8 mouse cellular contexts compared by ENCODE assay signal in genomic region chr14:88470495-88471434, GRCm38 (mm10). TPM values are rescaled to one million over a fixed set of nuclear protein-coding genes. Genes with fewer than 3 reads are reported as not detected.
DNase-seq lines count a peak whose midpoint lies in the region; ATAC-seq lines count a peak whose summit lies in the region.

Gene Pcdh20, minus strand, starts transcription at chr14:88471396.

- no peak within 1 kb of the TSS for H3K27ac ChIP-seq in stomach, embryonic 14.5 days (ENCODE audit: low read length)

- peak; percentile 52 to 58 for DNase-seq in kidney, postnatal 4 days
- DNase-seq in kidney, adult 11 months: no peak
- peak; percentile 82 for DNase-seq in embryo, embryonic 11 days
- DNase-seq in layer of hippocampus, postnatal 36 days: peak; percentile 70 to 72
- DNase-seq in urinary bladder, adult 18-20 months (ENCODE audit: low spot score in 2 of 2): no peak

- peak within 1 kb of the TSS; percentile 77 for H3K4me2 ChIP-seq in stomach, embryonic 14.5 days (replicated peaks; ENCODE audit: low read depth, low read length)

- no peaks in the 10 kb centered on the region for H3K27me3 ChIP-seq in stomach, embryonic 14.5 days (ENCODE audit: control insufficient read depth, insufficient read depth, low read length)

- WGBS in stomach, embryonic 14.5 days: 2% methylated on average over 29 of the region's 29 CpGs

- peak; percentile 27 for ATAC-seq in granulocyte monocyte progenitor cell, adult 5-6 weeks (replicated peaks; ENCODE audit: poor library complexity, severe bottlenecking)
- peak; percentile 20; the same call in 1 of the 2 replicates for ATAC-seq in megakaryocyte progenitor cell, adult 5-6 weeks (replicated peaks; ENCODE audit: poor library complexity)
- peak; percentile 70; the same call in 1 of the 2 replicates for ATAC-seq in stomach, embryonic 14.5 days (ENCODE audit: insufficient number of reproducible peaks, insufficient read depth, low FRiP score, low read depth)

- no peaks in the 10 kb centered on the region for H3K36me3 ChIP-seq in stomach, embryonic 14.5 days (ENCODE audit: control insufficient read depth, insufficient read depth, low read length)

- no peak within 1 kb of the TSS for H3K9ac ChIP-seq in stomach, embryonic 14.5 days (replicated peaks; ENCODE audit: low read depth, low read length)

- H3K9me3 ChIP-seq in stomach, embryonic 14.5 days (ENCODE audit: control insufficient read depth, low read depth, low read length): no peaks in the 10 kb centered on the region

- H3K4me3 ChIP-seq in stomach, embryonic 14.5 days (ENCODE audit: low read depth, low read length): peak within 1 kb of the TSS; percentile 44

- peaks cover 10% of the 10 kb centered on the region; the same call in 1 of the 2 replicates for H3K4me1 ChIP-seq in stomach, embryonic 14.5 days (ENCODE audit: control insufficient read depth, insufficient read depth, low read length)

RNA-seq across cellular contexts. Expression of gene Pcdh20, which starts in this region (rescaled TPM):
- total RNA-seq in granulocyte monocyte progenitor cell, adult 5-6 weeks (2014; fragmentation: Nextera tagmentation): not detected in 2 replicates
- not detected in 2 replicates for total RNA-seq in granulocyte monocyte progenitor cell, adult 5-6 weeks (2017)
- total RNA-seq in layer of hippocampus, postnatal 36 days (2021): 100 to 1,000 TPM; 147 to 150 TPM
- total RNA-seq in megakaryocyte progenitor cell, adult 5-6 weeks (2015): not detected in 2 replicates
- total RNA-seq in megakaryocyte progenitor cell, adult 5-6 weeks (2017): not detected in 2 replicates
- polyA plus RNA-seq in stomach, embryonic 14.5 days (2014; fragmentation: Nextera tagmentation; extraction: Ambion mirVana): 3.1 and 3.4 TPM in 2 replicates

Comparison
In these comparisons a context has a peak if more than half of its experiments do, and no peak if none do; other contexts are left out.
1. RNA of gene Pcdh20 (total RNA-seq): 147 to 150 TPM in layer of hippocampus, postnatal 36 days; not detected in granulocyte monocyte progenitor cell, adult 5-6 weeks and not detected in megakaryocyte progenitor cell, adult 5-6 weeks; every median in the first group is over 100 times any median in the second.
2. DNase-seq: peak in kidney, postnatal 4 days (2 of 2), embryo, embryonic 11 days (single experiment) and layer of hippocampus, postnatal 36 days (2 of 2); none in kidney, adult 11 months (single experiment) and urinary bladder, adult 18-20 months (0 of 2).
3. Peak in ATAC-seq in granulocyte monocyte progenitor cell, adult 5-6 weeks; RNA of the gene not detected or under 1 TPM.
4. Peak in ATAC-seq in megakaryocyte progenitor cell, adult 5-6 weeks; RNA of the gene not detected or under 1 TPM.
5. ATAC-seq: peak in every context shown above with its lines; median percentile 70 in stomach, embryonic 14.5 days; 27 in granulocyte monocyte progenitor cell, adult 5-6 weeks; 20 in megakaryocyte progenitor cell, adult 5-6 weeks.